Mouse (Mus musculus) limb, embryonic 10.5 days (tissue): ENCODE measurements around the gene Rcan2. TPM values are rescaled to one million over a fixed set of nuclear protein-coding genes. Genes with fewer than 3 reads are reported as not detected.

Source experiments
- DNase-seq: peaks from one replicate; pipeline ENCODE4 v3.0.0-alpha.2; 2017; ENCODE audit warnings: low spot score
- H3K27ac ChIP-seq: fragments of 300-500 bp; sonication (generic); 2 replicates; pipeline ENCODE4 v1.5.1; 2016; ENCODE audit warnings: mild to moderate bottlenecking
- H3K27me3 ChIP-seq: fragments of 300-500 bp; sonication (generic); 2 replicates; pipeline ENCODE4 v1.6.1; 2016; ENCODE audit warnings: low read depth, mild to moderate bottlenecking; ENCODE audit not compliant: poor library complexity, severe bottlenecking
- H3K36me3 ChIP-seq: fragments of 300-500 bp; sonication (generic); 2 replicates; pipeline ENCODE4 v1.6.1; 2016; ENCODE audit warnings: mild to moderate bottlenecking, moderate library complexity
- H3K4me1 ChIP-seq: fragments of 300-500 bp; sonication (generic); 2 replicates; pipeline ENCODE4 v1.6.1; 2016
- H3K4me3 ChIP-seq: fragments of 300-500 bp; sonication (generic); 2 replicates; pipeline ENCODE4 v1.5.1; 2016; ENCODE audit warnings: mild to moderate bottlenecking, moderate library complexity
- H3K9me3 ChIP-seq: fragments of 300-500 bp; sonication (generic); replicated peaks from 2 replicates; pipeline ENCODE4 v1.6.1; 2016; ENCODE audit warnings: mild to moderate bottlenecking
- WGBS: fragments of 180-500 bp; shearing (Covaris S2); methylation state at CpG from one replicate; pipeline ENCODE4 v1.1.7; 2016; 5-methylcytosine and 5-hydroxymethylcytosine counted together
- polyA plus RNA-seq: library from polyadenylated mRNA; unstranded; fragments of >200 nt; fragmentation: Nextera tagmentation; extraction: Ambion mirVana; gene quantifications from 2 replicates; pipeline ENCODE4 v1.2.1, GENCODE M21; 2016

Rcan2 gene
- polyA plus RNA-seq, 1 experiment from 2014 or later = 1.9 TPM

DNA sequence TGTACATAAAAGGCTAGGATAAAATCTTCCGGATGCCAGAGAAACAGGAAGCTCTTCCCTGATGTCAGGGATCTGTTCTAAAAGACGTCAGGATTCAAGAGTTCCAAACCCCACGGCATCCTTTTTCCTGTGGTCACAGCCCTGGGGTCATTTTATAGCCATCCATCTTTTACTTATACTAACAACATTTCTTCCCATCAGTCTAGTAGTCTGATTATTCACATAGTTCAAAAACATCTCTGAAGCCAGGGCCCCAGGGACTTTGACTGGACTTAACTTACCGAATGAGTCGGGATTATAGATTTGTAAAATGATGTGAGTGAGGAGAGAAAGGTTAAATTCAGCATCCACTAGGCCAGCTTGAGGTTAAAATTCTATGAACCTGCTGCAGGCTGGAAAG, 215.2 kb downstream of the Rcan2 start:
- 79% methylated on average over 5 of the region's 5 CpGs for WGBS
- Histone ChIP-seq H3K27ac (no peak overlapping the region), H3K27me3 (no peaks in the 10 kb centered on the region), H3K36me3 (no peaks in the 10 kb centered on the region), H3K9me3 (no peaks in the 10 kb centered on the region), H3K4me1 (no peaks in the 10 kb centered on the region), H3K4me3 (no peak overlapping the region)
- no peak for DNase-seq

DNA sequence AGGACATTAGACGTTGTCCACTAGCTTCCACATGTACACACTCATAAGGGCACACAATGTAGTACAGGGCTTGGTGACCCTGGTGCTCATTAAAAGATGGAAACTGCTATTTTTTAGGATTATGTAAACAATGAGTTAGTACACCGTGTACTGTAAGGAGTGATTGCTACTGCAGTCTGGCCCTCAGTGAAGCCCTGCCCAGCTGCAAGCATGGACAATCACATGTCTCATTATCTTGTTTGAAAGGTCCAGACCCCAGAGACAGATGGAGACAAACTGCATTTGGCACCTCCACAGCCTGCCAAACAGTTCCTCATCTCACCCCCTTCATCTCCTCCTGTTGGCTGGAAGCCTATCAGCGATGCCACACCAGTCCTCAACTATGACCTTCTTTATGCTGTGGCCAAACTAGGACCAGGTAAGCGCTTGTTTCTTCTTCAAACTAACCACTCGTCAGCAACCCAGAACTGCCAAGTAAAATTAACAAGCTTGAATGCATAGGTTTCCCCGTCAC, 219.6 kb downstream of the Rcan2 start:
- WGBS = 73% methylated on average over 6 of the region's 6 CpGs
- no peaks in the 10 kb centered on the region for H3K4me1 ChIP-seq
- no peak overlapping the region for H3K27ac ChIP-seq
- no peaks in the 10 kb centered on the region for H3K9me3 ChIP-seq
- no peak for DNase-seq
- H3K36me3 ChIP-seq = no peaks in the 10 kb centered on the region
- H3K4me3 ChIP-seq = no peak overlapping the region
- H3K27me3 ChIP-seq = no peaks in the 10 kb centered on the region

DNA sequence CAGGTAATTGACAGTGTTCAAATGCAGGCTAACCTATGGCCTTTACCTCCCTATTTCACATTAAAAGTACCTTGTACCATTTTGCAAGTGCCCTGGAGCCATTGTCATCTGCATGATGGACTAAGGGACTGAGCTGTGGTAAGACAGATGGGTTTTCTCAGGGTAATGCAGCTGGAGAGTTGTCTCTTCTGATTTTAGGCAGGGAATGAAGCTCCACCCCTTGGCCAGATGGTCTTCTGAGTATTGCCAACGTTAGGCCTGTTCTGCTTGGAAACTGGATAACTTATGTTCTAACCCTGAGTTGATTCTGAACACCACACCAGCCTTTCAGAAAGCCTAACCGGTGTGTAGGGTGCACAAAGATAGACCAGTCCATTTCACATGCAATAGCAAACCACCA, 222.7 kb downstream of the Rcan2 start:
- Histone ChIP-seq H3K4me3 (no peak overlapping the region), H3K9me3 (no peaks in the 10 kb centered on the region), H3K27me3 (no peaks in the 10 kb centered on the region), H3K27ac (no peak overlapping the region), H3K4me1 (no peaks in the 10 kb centered on the region), H3K36me3 (no peaks in the 10 kb centered on the region)
- 76% methylated on average over 2 of the region's 2 CpGs for WGBS
- no peak for DNase-seq

- H3K9me3 ChIP-seq = no peaks in the 10 kb centered on the region
- no peak overlapping the region for H3K27ac ChIP-seq
- WGBS = 84% methylated on average over 2 of the region's 2 CpGs
Measured at GRCm38 (mm10) chr17:44025011-44025410, 223.9 kb downstream of the Rcan2 start.

GRCm38 (mm10) chr17:44025935-44026334, 224.8 kb downstream of the Rcan2 start:
- Histone ChIP-seq H3K9me3 (no peaks in the 10 kb centered on the region), H3K27me3 (no peaks in the 10 kb centered on the region), H3K4me1 (no peaks in the 10 kb centered on the region), H3K4me3 (no peak overlapping the region), H3K27ac (no peak overlapping the region), H3K36me3 (no peaks in the 10 kb centered on the region)
- no peak for DNase-seq
- WGBS = 79% methylated on average over 6 of the region's 6 CpGs

More at GRCm38 (mm10) chr17:44025011-44025410, 223.9 kb downstream of the Rcan2 start:
- Histone ChIP-seq H3K4me1 (no peaks in the 10 kb centered on the region), H3K4me3 (no peak overlapping the region), H3K36me3 (no peaks in the 10 kb centered on the region), H3K27me3 (no peaks in the 10 kb centered on the region)
- no peak for DNase-seq

DNA sequence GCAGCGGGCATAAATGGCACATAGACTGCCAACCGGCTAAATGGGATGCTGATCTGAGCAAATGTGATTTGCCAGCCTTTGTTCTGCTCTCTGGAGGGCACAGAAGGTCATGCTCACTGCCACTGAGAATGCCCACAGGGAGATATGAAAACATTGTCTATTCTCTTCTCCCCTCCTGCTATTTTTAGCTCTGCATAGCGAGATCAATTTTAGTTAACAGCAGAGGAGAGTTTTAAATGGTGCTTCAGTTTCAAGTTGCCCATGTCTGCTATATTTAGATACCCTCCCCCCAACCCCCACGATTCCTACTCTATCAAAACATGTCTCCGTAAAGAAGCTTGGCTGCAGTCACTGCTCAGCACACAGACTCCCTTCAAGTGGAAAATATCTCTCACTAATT, 225.2 kb downstream of the Rcan2 start:
- WGBS = 70% methylated on average over 5 of the region's 5 CpGs
- H3K27me3 ChIP-seq = no peaks in the 10 kb centered on the region
- H3K27ac ChIP-seq = no peak overlapping the region
- no peak overlapping the region for H3K4me3 ChIP-seq
- H3K36me3 ChIP-seq = no peaks in the 10 kb centered on the region
- no peak for DNase-seq
- no peaks in the 10 kb centered on the region for H3K4me1 ChIP-seq
- no peaks in the 10 kb centered on the region for H3K9me3 ChIP-seq

DNA sequence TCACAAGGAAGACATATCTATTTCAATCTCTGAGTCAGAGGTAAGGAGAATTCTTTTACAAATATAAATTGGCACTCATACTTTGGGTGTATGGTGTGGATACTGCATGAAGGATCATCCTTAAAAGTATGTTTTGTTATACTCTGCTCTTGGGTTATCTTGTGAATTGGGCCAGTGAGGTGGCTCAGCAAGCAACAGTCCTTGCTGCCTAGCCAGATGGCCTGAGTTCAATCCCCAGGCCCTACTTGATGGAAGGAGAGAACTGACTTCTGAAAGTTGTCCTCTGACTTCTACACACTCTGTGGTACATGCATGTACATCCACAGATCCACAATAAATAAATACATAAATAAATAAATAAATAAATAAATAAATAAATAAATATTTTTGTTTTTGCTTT, 225.6 kb downstream of the Rcan2 start:
- no peaks in the 10 kb centered on the region for H3K9me3 ChIP-seq
- no peaks in the 10 kb centered on the region for H3K4me1 ChIP-seq
- no peaks in the 10 kb centered on the region for H3K36me3 ChIP-seq
- H3K27me3 ChIP-seq = no peaks in the 10 kb centered on the region
- DNase-seq = no peak
- no peak overlapping the region for H3K27ac ChIP-seq
- no peak overlapping the region for H3K4me3 ChIP-seq

- DNase-seq = no peak
- no peaks in the 10 kb centered on the region for H3K9me3 ChIP-seq
- H3K4me3 ChIP-seq = no peak overlapping the region
- no peaks in the 10 kb centered on the region for H3K4me1 ChIP-seq
- H3K27ac ChIP-seq = no peak overlapping the region
- H3K36me3 ChIP-seq = no peaks in the 10 kb centered on the region
- 86% methylated on average over 9 of the region's 9 CpGs for WGBS
- no peaks in the 10 kb centered on the region for H3K27me3 ChIP-seq
Measured at GRCm38 (mm10) chr17:44027311-44027710, 226.2 kb downstream of the Rcan2 start.

DNA sequence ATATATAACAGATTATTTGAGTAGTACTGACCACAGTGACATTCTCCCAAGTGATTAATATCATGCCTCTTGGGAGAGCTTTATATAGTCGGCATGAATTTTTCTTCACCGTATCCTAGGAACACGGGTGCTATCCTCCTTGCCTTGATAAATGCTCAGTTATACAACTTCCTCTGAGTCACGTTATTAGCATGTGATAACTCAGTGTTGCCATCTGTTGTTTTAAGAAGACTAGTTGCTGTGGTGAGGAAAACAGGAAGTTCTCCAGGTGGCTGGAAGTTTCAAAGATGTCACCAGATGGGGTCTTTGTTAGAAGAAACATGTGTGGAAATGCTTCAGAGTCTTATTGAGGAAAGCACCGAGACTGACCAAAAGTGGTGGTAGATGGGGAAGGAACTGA, 228.5 kb downstream of the Rcan2 start:
- Histone ChIP-seq H3K4me1 (no peaks in the 10 kb centered on the region), H3K27me3 (no peaks in the 10 kb centered on the region), H3K9me3 (no peaks in the 10 kb centered on the region), H3K4me3 (no peak overlapping the region), H3K27ac (no peak overlapping the region), H3K36me3 (no peaks in the 10 kb centered on the region)
- WGBS = 73% methylated on average over 5 of the region's 5 CpGs
- DNase-seq = no peak

DNA sequence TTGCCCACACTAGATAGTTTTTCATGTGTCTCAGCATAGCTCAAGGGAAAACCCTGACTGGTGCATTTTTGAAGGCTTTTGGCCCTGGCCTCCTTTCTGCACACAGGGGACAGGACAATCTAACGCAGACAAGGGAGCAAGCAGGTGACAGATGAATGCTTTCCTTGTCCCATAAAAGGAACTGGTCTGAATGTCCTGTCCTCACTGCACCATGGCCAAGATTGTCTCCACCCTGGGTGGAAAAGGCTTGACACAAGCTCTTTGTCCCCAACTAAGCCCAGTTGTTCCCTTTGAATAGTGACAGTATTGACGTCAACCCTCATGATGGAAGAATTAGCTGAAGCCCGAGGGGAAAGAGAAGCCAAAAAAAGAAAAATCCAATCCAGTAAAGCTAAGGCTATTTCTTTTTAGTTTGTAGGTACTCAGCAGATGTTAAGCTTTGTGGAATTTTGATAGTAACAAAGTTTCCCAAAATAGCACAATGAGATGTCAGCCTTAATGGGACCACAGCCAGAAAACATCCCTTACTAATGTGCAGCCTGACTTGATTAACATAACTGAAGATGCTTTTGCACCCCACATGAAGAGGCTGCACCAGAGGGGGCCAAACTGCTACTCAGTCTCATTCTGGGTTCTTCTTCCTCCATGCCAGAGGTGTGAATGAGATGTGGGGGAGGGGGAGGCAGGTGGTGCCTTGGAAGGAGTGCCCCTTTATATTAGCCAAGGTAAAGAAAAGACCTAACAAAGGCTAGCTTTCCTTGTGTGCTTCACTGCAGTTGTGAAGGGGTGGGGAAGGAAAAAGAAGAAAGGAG, 229.8 kb downstream of the Rcan2 start:
- no peak for DNase-seq
- H3K27ac ChIP-seq = no peak overlapping the region
- no peaks in the 10 kb centered on the region for H3K9me3 ChIP-seq
- no peaks in the 10 kb centered on the region for H3K27me3 ChIP-seq
- no peaks in the 10 kb centered on the region for H3K4me1 ChIP-seq
- no peak overlapping the region for H3K4me3 ChIP-seq
- H3K36me3 ChIP-seq = no peaks in the 10 kb centered on the region
- 75% methylated on average over 3 of the region's 3 CpGs for WGBS

GRCm38 (mm10) chr17:44035005-44035404, 233.9 kb downstream of the Rcan2 start:
- no peak for DNase-seq
- H3K27ac ChIP-seq = no peak overlapping the region
- 100% methylated on average over 1 of the region's 1 CpGs for WGBS
- no peak overlapping the region for H3K4me3 ChIP-seq
- no peaks in the 10 kb centered on the region for H3K27me3 ChIP-seq
- no peaks in the 10 kb centered on the region for H3K9me3 ChIP-seq
- no peaks in the 10 kb centered on the region for H3K4me1 ChIP-seq
- no peaks in the 10 kb centered on the region for H3K36me3 ChIP-seq

DNA sequence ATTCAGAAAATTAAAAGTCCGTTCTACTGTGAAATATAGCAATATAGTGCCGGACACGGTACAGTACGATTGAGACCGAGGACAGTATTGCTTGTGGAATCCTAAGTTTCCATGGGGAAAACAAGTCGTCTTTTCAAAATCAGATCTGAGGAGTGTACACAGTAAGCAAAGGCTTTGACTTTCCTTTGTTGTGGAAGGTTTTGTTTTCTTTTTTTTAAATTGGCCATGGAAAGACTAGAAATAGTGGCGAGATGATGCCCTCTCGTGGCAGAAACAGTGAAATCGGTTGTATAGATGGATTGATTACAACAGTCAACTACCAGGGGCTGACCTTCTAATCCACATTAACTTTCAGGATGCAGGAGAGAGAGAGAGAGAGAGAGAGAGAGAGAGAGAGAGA, 237.5 kb downstream of the Rcan2 start:
- Histone ChIP-seq H3K27ac (no peak overlapping the region), H3K9me3 (no peaks in the 10 kb centered on the region), H3K4me1 (no peaks in the 10 kb centered on the region), H3K36me3 (no peaks in the 10 kb centered on the region), H3K27me3 (no peaks in the 10 kb centered on the region), H3K4me3 (no peak overlapping the region)
- DNase-seq = peak; percentile 54
- WGBS = 66% methylated on average over 9 of the region's 9 CpGs

- no peak overlapping the region for H3K27ac ChIP-seq
- no peaks in the 10 kb centered on the region for H3K9me3 ChIP-seq
- 93% methylated on average over 2 of the region's 2 CpGs for WGBS
- no peaks in the 10 kb centered on the region for H3K4me1 ChIP-seq
- no peak overlapping the region for H3K4me3 ChIP-seq
- DNase-seq = no peak
- no peaks in the 10 kb centered on the region for H3K36me3 ChIP-seq
- H3K27me3 ChIP-seq = no peaks in the 10 kb centered on the region
Measured at GRCm38 (mm10) chr17:44040449-44040848, 239.3 kb downstream of the Rcan2 start.

DNA sequence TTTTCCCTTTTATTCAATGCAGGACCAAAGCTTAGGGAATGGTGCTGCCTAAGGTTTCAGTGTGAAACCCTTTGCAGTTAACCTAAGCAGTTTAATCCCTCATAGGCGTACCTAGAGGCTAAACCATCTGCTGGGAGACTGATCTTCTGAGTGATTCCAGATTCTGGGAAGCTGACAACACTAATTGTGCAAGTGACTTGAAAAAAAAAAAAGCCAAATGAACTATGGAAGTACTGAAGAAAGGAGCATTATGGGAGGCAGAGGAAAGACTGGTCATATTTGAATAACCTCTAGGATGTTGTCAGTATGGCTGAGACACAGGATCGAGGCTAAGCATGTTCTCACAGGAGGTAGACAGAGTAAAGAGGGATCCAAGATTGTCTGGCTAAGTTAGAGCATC, 241.2 kb downstream of the Rcan2 start:
- WGBS = 80% methylated on average over 2 of the region's 2 CpGs

More for the DNA sequence above, 241.2 kb downstream of the Rcan2 start:
- no peak overlapping the region for H3K27ac ChIP-seq
- no peaks in the 10 kb centered on the region for H3K4me1 ChIP-seq
- H3K27me3 ChIP-seq = no peaks in the 10 kb centered on the region
- no peaks in the 10 kb centered on the region for H3K9me3 ChIP-seq
- no peak for DNase-seq
- H3K4me3 ChIP-seq = no peak overlapping the region
- H3K36me3 ChIP-seq = no peaks in the 10 kb centered on the region
